Mouse (Mus musculus) intestine, postnatal 0 days (tissue): ENCODE measurements around the gene Tacc2. TPM values are rescaled to one million over a fixed set of nuclear protein-coding genes. Genes with fewer than 3 reads are reported as not detected.

Experiments used
- ATAC-seq: fragments of 200-750 bp; cut with Nextera tagmentation; 2 replicates; pipeline ENCODE4 v1.8.0; 2017; ENCODE audit warnings: mild to moderate bottlenecking, moderate TSS enrichment, moderate library complexity
- H3K27ac ChIP-seq: fragments of 300-500 bp; sonication (generic); 2 replicates; pipeline ENCODE4 v1.5.1; 2014; ENCODE audit warnings: mild to moderate bottlenecking, low read depth, low read length, moderate library complexity
- H3K27me3 ChIP-seq: fragments of 300-500 bp; sonication (generic); replicated peaks from 2 replicates; pipeline ENCODE4 v1.6.1; 2014; ENCODE audit warnings: low read length, mixed read lengths; ENCODE audit not compliant: control insufficient read depth, insufficient read depth
- H3K36me3 ChIP-seq: fragments of 300-500 bp; sonication (generic); 2 replicates; pipeline ENCODE4 v1.6.1; 2014; ENCODE audit warnings: mild to moderate bottlenecking, moderate library complexity; ENCODE audit not compliant: control insufficient read depth, insufficient read depth
- H3K4me1 ChIP-seq: fragments of 300-500 bp; sonication (generic); replicated peaks from 2 replicates; pipeline ENCODE4 v1.6.1; 2014; ENCODE audit warnings: antibody characterized with exemption, low read length, mixed read lengths; ENCODE audit not compliant: control insufficient read depth, insufficient read depth
- H3K4me2 ChIP-seq: fragments of 300-500 bp; sonication (generic); replicated peaks from 2 replicates; pipeline ENCODE4 v1.6.1; 2014; ENCODE audit warnings: low read depth, mild to moderate bottlenecking, moderate library complexity
- H3K4me3 ChIP-seq: fragments of 300-500 bp; sonication (generic); 2 replicates; pipeline ENCODE4 v1.5.1; 2014; ENCODE audit warnings: low read depth, low read length
- H3K9ac ChIP-seq: fragments of 300-500 bp; sonication (generic); 2 replicates; pipeline ENCODE4 v1.6.1; 2014; ENCODE audit warnings: mild to moderate bottlenecking, low read depth, low read length
- H3K9me3 ChIP-seq: fragments of 300-500 bp; sonication (generic); 2 replicates; pipeline ENCODE4 v1.6.1; 2016; ENCODE audit warnings: mixed run types; ENCODE audit not compliant: control insufficient read depth
- CTCF ChIP-seq: sonication (generic); IDR thresholded peaks from 2 replicates; pipeline ENCODE4 v1.5.1; 2016; ENCODE audit warnings: low read depth, mild to moderate bottlenecking, control low read depth, antibody characterized with exemption, moderate library complexity
- WGBS: fragments of 180-500 bp; shearing (Covaris S2); extraction: QIAGEN DNeasy Blood & Tissue Kit; methylation state at CpG from one replicate; pipeline ENCODE4 v1.1.7; 2014; 5-methylcytosine and 5-hydroxymethylcytosine counted together
- polyA plus RNA-seq: library from polyadenylated mRNA; unstranded; fragments of >200 nt; fragmentation: Nextera tagmentation; extraction: Ambion mirVana; gene quantifications from 2 replicates; pipeline ENCODE4 v1.2.1, GENCODE M21; 2015

Tacc2 gene
- polyA plus RNA-seq, 1 experiment from 2014 or later, result 27.7 TPM

GRCm38 (mm10) chr7:130696347-130697234 is 119.4 kb downstream of the Tacc2 start:
- 0 out of 2 replicates have a peak, but pooled peaks have one; percentile 12 for ATAC-seq
- 0 out of 2 replicates have a peak, but pooled peaks cover 11% of the 10 kb centered on the region for H3K36me3 ChIP-seq
- TF ChIP-seq CTCF, result no peak
- H3K9ac ChIP-seq, result no peak overlapping the region
- 53% methylated on average over 16 of the region's 16 CpGs for whole genome bisulfite sequencing
- H3K27me3 ChIP-seq, result no peaks in the 10 kb centered on the region
- no peak overlapping the region for H3K27ac ChIP-seq
- no peaks in the 10 kb centered on the region for H3K4me1 ChIP-seq
- H3K4me2 ChIP-seq, result no peak overlapping the region
- no peak overlapping the region for H3K4me3 ChIP-seq
- no peaks in the 10 kb centered on the region for H3K9me3 ChIP-seq

GRCm38 (mm10) chr7:130698480-130698879 is 121.2 kb downstream of the Tacc2 start:
- Histone ChIP-seq H3K27me3 (no peaks in the 10 kb centered on the region), H3K4me1 (no peaks in the 10 kb centered on the region), H3K4me2 (no peak overlapping the region), H3K9me3 (no peaks in the 10 kb centered on the region), H3K9ac (no peak overlapping the region), H3K4me3 (no peak overlapping the region), H3K36me3 (0 out of 2 replicates have a peak, but pooled peaks cover 21% of the 10 kb centered on the region), H3K27ac (no peak overlapping the region)
- no peak for TF ChIP-seq CTCF
- ATAC-seq, result no peak

- Histone ChIP-seq H3K9ac (no peak overlapping the region), H3K27me3 (no peaks in the 10 kb centered on the region), H3K4me2 (no peak overlapping the region), H3K4me3 (no peak overlapping the region), H3K9me3 (no peaks in the 10 kb centered on the region), H3K36me3 (0 out of 2 replicates have a peak, but pooled peaks cover 21% of the 10 kb centered on the region), H3K4me1 (no peaks in the 10 kb centered on the region), H3K27ac (no peak overlapping the region)
- TF ChIP-seq CTCF, result no peak
- 62% methylated on average over 1 of the region's 1 CpGs for WGBS
- no peak for ATAC-seq
Measured at GRCm38 (mm10) chr7:130701336-130701735, 124.1 kb downstream of the Tacc2 start.

- WGBS, result 86% methylated on average over 2 of the region's 2 CpGs
- Histone ChIP-seq H3K9ac (no peak overlapping the region), H3K9me3 (no peaks in the 10 kb centered on the region)
Measured at GRCm38 (mm10) chr7:130705230-130705629, 128.0 kb downstream of the Tacc2 start.

GRCm38 (mm10) chr7:130708940-130709339 is 131.7 kb downstream of the Tacc2 start:
- Histone ChIP-seq H3K9ac (0 out of 2 replicates have a peak overlapping the region, but pooled peaks have one; percentile 7), H3K36me3 (no peaks in the 10 kb centered on the region; the same call in 1 of the 2 replicates), H3K9me3 (no peaks in the 10 kb centered on the region), H3K4me3 (peak overlapping the region; percentile 7; the same call in 1 of the 2 replicates), H3K27me3 (no peaks in the 10 kb centered on the region), H3K27ac (peak overlapping the region; percentile 60), H3K4me1 (peaks cover 7% of the 10 kb centered on the region; the same call in 1 of the 2 replicates), H3K4me2 (peak overlapping the region; percentile 60)
- peak; percentile 68 for ATAC-seq
- WGBS, result 14% methylated on average over 9 of the region's 9 CpGs
- no peak for TF ChIP-seq CTCF

More at GRCm38 (mm10) chr7:130705230-130705629, 128.0 kb downstream of the Tacc2 start:
- H3K4me3 ChIP-seq, result no peak overlapping the region
- H3K4me1 ChIP-seq, result peaks cover 7% of the 10 kb centered on the region; the same call in 1 of the 2 replicates
- no peaks in the 10 kb centered on the region for H3K27me3 ChIP-seq
- no peak for TF ChIP-seq CTCF
- ATAC-seq, result no peak
- no peak overlapping the region for H3K27ac ChIP-seq
- H3K4me2 ChIP-seq, result no peak overlapping the region
- 0 out of 2 replicates have a peak, but pooled peaks cover 13% of the 10 kb centered on the region for H3K36me3 ChIP-seq

GRCm38 (mm10) chr7:130709372-130710274 is 132.4 kb downstream of the Tacc2 start:
- no peak for TF ChIP-seq CTCF
- Histone ChIP-seq H3K9me3 (no peaks in the 10 kb centered on the region), H3K27me3 (no peaks in the 10 kb centered on the region), H3K36me3 (no peaks in the 10 kb centered on the region; the same call in 1 of the 2 replicates), H3K4me1 (peaks cover 7% of the 10 kb centered on the region; the same call in 1 of the 2 replicates), H3K4me2 (peak overlapping the region; percentile 60), H3K9ac (0 out of 2 replicates have a peak overlapping the region, but pooled peaks have one; percentile 7), H3K4me3 (0 out of 2 replicates have a peak overlapping the region, but pooled peaks have one; percentile 7), H3K27ac (peak overlapping the region; percentile 60)
- ATAC-seq, result peak; percentile 66
- WGBS, result 29% methylated on average over 9 of the region's 9 CpGs
